Mouse (Mus musculus) spleen, postnatal 4 days (tissue): Measurements from ENCODE around the gene Loxl4.

Experiments
- DNase-seq, 2 experiments: peaks; one replicate each; pipeline ENCODE4 v3.0.0; 2022; ENCODE audit warnings: low spot score in 2 of 2

Gene Loxl4

GRCm38 (mm10) chr19:42612654-42613053 lies at the start of gene Loxl4:
TSS of gene Loxl4 (minus strand) at chr19:42612813.
- DNase-seq = no peak

- no peak for DNase-seq
Observed at GRCm38 (mm10) chr19:42661430-42662164, 49.0 kb upstream of the Loxl4 start.

GRCm38 (mm10) chr19:42660244-42660565 lies 47.6 kb upstream of the Loxl4 start:
- DNase-seq = no peak

DNA sequence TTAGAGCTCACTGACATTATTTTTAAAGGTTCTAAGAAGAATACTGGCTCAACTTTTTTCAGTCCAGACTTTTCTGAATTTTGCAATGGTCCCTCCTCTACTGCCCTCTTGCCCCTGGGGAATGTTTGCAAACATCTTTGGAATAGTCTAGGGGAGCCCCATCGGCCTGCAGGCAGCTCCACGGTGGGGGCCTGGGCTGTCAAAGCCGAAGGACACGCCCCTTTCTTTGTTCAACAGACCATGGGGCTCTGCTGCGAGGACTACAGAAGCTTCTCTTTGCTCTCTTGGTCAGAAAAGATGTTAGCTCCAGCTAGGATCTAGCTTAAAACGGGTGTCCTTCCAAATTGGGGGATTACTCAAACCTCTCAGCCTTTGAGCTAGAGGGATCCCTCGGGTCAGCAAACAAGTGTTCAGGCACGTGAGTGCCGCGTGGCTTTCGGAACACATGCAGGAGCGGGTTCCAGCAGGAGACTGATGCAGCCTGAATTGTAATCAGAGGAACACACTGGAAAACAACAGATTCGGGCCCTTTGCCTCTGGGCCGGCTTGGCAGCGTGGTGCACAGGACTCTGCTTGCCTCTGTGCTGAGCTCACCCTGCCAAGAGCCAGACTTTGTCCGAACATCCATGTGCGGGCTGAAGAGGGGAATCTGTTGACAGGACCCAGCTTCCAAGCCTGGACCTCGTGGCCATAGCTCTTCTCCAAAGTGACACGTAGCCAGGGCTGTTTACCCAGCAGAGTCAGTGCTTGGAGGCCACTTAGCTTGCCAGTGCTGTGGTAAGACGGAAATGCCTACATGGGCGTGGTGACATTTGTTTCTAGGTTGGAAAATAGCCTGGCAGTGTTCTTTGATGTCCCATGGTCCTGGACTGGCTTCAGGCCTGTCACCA lies 47.0 kb upstream of the Loxl4 start:
- no peak for DNase-seq

DNA sequence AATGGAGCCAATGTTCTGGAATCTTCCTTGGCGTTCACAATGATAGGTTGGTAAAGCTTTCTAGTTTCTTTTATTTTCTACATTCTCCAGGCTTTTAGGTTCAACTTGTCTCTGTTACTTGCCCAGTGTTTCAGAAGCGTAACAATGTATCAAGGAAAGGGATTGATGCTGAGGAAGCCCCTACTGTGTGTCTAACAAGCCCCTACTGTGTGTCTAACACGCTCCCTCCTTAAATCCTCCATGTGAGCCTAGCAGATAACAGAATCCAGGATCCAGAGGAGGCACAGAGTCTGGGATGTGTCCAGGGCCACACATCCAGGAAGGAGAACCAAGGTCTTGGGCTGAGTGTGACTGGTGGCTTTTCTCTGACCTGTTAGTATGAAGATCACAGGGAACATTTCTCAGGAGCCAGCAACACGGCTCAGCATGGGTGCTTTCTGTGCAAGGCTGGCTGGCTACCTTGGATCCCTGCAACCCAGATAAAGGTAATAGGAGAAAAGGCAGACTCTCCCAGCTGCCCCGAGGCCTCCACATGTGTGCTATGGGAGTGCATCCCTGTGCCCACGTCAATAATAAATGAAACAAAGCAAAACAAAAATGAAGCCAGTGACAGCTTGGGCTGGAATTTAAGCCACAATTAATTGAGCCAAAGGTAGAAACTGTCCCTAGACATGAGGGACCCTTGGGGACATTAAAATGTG lies 46.0 kb upstream of the Loxl4 start:
- DNase-seq = no peak

DNA sequence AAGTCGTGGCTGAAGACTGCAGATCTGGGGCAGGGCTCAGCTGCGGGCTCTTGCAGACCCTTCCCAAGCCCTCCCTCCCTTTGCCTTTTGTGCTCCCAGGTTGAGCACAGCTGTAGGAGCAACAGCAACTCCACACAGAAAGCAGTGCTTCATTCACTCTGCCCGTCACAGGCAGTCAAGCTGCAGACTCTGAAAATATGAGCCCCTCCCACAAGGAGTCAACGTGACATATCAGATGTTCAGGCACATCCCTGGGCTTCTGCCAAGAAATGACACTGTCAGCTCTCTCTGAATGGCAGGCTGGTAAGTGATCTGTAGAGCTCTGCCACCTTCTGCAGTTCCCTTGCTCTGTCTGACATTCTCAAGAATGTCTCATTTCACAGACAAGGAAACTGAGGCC lies 45.2 kb upstream of the Loxl4 start:
- no peak for DNase-seq

DNA sequence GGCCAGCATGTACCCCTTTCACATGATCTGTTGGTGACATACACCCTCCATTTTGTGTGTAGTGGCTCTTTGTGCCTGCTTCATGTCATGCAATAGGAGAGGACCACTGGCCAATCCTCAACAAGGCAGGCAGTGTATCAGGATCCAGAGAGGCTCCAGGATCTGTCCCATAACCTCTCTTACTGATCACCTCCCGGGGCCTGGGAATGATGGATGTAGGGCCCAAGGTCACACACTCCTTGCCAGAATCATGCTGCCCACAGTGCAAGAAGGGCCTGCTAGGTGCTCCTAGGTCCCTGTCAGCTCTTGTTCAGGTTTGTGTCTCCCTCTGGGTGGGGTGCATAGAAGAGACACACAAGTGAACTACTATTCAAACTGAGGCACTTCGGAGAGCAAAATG lies 44.7 kb upstream of the Loxl4 start:
- no peak for DNase-seq

- no peak for DNase-seq
Observed at GRCm38 (mm10) chr19:42655006-42655405, 42.4 kb upstream of the Loxl4 start.

DNA sequence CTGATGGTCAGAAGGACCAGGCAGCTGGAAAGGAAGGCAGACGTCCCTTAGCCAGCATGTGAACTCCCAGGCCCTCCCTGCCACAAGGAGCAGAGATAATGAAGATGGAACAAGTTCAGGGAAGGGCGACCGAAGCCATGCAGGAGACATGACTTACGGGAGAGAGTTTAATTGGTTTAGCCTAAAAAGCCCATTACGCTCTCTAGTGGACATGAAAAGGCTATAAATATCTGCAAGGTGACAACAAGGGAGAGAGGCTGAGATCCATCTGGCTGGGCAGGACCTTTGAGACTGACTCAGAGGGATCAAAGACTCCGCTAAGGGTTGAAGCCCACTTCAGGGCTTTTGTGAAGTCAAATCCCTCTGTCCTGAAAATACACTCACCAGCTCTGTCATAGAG lies 40.5 kb upstream of the Loxl4 start:
- no peak for DNase-seq

DNA sequence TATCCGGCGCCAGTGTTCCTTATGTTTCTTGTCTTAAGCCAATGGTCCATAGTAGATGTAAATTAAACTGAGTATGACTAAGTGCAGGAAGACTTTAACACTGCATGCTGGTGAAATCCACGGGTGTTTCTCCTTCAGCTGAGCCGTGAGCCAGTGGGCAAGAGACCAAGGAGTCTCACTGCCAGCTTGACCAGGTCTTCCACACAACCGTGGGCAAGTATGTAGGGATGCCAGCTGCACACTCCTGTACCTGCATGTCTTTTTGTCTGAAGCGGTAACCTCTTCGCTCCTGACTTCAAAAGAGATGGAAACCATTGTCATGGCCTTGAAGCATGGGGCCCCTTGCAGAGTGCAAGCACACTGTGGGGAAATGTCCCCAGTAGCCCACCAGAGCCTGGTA lies 39.8 kb upstream of the Loxl4 start:
- DNase-seq = no peak

GRCm38 (mm10) chr19:42640211-42640610 lies 27.6 kb upstream of the Loxl4 start:
- no peak for DNase-seq

GRCm38 (mm10) chr19:42639544-42639943 lies 26.9 kb upstream of the Loxl4 start:
- DNase-seq = no peak

GRCm38 (mm10) chr19:42638604-42639481 lies 26.2 kb upstream of the Loxl4 start:
- DNase-seq = no peak

- DNase-seq = no peak
Observed at GRCm38 (mm10) chr19:42636631-42637030, 24.0 kb upstream of the Loxl4 start.

DNA sequence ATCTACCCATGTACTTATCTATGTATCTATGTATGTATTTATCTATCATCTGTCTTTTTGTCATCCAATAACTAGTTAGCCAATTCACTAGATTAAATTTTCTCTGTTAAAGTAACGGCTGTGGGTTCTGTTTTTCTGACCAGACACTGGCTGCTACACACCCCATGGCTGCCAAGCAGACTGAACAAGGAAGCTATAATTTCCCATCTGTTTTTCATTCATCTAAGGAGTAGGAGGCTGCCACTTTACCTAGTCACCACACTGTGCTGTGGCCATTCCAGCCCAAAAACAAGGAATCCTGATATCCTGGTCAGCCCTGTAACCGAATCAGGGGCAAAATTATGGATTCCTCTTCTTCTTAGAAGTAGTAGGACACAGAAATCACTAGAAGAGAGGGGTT lies 21.0 kb upstream of the Loxl4 start:
- DNase-seq = no peak

DNA sequence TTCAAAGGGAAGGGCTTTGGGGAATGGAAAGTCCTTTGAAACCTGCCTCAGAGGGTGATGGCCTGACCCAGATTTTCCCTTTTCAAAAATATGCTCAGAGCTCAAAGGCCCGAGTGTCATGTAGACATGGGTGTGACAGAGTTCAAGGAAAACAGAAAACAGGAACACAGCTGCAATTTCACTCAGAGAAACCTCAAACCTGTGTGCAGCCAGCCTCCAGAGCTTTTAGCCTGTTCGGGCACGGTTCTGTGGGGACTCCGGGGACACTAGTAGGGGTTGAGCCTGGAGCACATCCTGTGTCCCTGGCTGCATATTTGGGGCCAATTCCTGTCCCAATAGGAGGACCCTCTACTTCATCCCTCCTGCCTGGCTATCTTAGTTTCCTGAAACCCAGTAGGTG lies 19.7 kb upstream of the Loxl4 start:
- DNase-seq = no peak

GRCm38 (mm10) chr19:42631541-42631961 lies 18.9 kb upstream of the Loxl4 start:
- DNase-seq = no peak

DNA sequence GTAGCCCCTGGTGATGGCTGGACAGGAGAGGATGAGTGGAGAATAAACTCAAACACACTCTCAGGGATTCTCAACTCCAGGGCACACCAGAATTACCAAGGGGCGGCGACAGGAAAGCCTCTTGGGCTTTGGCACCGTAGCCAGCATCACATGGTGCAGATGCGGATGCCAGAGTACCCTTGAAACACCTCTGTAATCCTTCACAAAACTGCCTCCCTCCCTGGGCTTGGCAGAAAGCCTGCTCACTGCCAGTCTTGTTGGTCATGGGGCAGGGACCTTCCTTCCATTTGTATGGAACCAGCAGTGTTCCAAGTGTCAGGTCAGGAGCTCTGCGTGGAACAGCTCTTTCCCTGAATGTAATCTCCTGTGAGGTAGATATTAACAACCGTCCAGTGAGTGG lies 15.5 kb upstream of the Loxl4 start:
- DNase-seq = no peak

DNA sequence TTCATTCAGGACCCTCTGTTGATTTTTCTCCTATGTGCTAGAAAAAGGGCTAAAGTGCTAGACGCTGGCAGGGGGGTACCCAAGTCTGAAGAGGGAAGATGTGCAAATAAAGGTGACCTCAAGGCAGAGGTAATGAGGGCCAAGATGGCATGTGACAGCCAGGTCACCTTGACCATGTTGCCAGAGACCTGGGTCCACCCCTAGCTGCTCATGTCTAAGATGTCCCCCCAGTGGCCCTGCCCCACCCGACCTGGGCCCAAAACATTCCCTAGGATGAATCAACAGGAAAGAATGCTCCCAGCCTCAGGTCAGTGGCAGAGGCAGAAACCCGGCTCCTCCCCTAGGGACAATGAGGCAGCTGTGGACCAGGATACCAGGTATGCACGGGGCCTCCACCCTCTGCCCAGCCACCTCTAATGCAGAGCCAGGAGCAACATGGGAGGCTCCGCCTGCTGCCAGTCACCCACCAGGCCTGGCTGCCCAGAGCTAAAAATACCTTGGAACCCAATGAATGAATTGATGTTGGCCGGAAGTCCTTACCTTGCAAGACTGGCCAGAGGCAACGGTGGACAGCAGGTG lies 1.1 kb upstream of the Loxl4 start:
- no peak for DNase-seq

GRCm38 (mm10) chr19:42613116-42613515 lies 503 bp upstream of the Loxl4 start:
- no peak for DNase-seq

DNA sequence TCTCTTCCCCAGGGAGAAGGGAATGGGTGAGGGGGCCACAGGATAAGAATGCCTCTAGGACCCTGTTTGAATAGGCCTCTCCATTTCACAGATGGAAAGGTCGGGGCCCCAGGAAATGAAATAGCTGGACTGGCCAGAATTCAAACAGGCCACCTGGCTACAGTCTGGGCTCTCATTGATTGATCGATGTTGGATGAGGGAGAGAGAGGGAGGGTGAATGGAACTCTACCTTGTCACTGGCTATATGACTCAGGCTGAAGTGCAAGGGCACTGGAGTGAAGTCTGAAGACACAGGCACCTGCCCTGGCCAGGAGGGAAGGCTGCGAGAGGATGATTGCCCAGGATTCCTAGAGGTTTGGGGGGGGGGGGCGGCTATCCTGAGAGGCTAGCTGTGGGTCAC lies 867 bp downstream of the Loxl4 start:
- DNase-seq = no peak
